Mouse (Mus musculus) midbrain, embryonic 15.5 days (tissue): ENCODE data around the gene Gsto1. TPM values are rescaled to one million over a fixed set of nuclear protein-coding genes. Genes with fewer than 3 reads are reported as not detected.

Experiments
- ATAC-seq: fragments of 200-750 bp; cut with Nextera tagmentation; replicated peaks from 2 replicates; pipeline ENCODE4 v1.8.0; 2017; ENCODE audit warnings: moderate TSS enrichment
- H3K27ac ChIP-seq: fragments of 300-500 bp; sonication (generic); 2 replicates; pipeline ENCODE4 v1.5.1; 2015; ENCODE audit warnings: mild to moderate bottlenecking, inconsistent platforms
- H3K27me3 ChIP-seq: fragments of 300-500 bp; sonication (generic); replicated peaks from 2 replicates; pipeline ENCODE4 v1.6.1; 2015; ENCODE audit warnings: inconsistent platforms
- H3K36me3 ChIP-seq: fragments of 300-500 bp; sonication (generic); replicated peaks from 2 replicates; pipeline ENCODE4 v1.6.1; 2015; ENCODE audit warnings: inconsistent platforms
- H3K4me1 ChIP-seq: fragments of 300-500 bp; sonication (generic); 2 replicates; pipeline ENCODE4 v1.6.1; 2015; ENCODE audit warnings: inconsistent platforms
- H3K4me2 ChIP-seq: fragments of 300-500 bp; sonication (generic); 2 replicates; pipeline ENCODE4 v1.6.1; 2015; ENCODE audit warnings: inconsistent platforms, mild to moderate bottlenecking, moderate library complexity
- H3K4me3 ChIP-seq: fragments of 300-500 bp; sonication (generic); 2 replicates; pipeline ENCODE4 v1.5.1; 2015; ENCODE audit warnings: mild to moderate bottlenecking, inconsistent platforms
- H3K9ac ChIP-seq: fragments of 300-500 bp; sonication (generic); 2 replicates; pipeline ENCODE4 v1.6.1; 2015; ENCODE audit warnings: mild to moderate bottlenecking, inconsistent platforms
- H3K9me3 ChIP-seq: fragments of 300-500 bp; sonication (generic); 2 replicates; pipeline ENCODE4 v1.6.1; 2016; ENCODE audit warnings: inconsistent platforms
- WGBS: fragments of 180-500 bp; shearing (Covaris S2); methylation state at CpG from one replicate; pipeline ENCODE4 v1.1.7; 2015; ENCODE audit warnings: mixed read lengths; 5-methylcytosine and 5-hydroxymethylcytosine counted together
- polyA plus RNA-seq: library from polyadenylated mRNA; unstranded; fragments of >200 nt; fragmentation: Nextera tagmentation; extraction: Ambion mirVana; gene quantifications from 2 replicates; pipeline ENCODE4 v1.2.1, GENCODE M21; 2015

Gene Gsto1
- polyA plus RNA-seq, 1 experiment from 2014 or later, result 136 TPM

DNA sequence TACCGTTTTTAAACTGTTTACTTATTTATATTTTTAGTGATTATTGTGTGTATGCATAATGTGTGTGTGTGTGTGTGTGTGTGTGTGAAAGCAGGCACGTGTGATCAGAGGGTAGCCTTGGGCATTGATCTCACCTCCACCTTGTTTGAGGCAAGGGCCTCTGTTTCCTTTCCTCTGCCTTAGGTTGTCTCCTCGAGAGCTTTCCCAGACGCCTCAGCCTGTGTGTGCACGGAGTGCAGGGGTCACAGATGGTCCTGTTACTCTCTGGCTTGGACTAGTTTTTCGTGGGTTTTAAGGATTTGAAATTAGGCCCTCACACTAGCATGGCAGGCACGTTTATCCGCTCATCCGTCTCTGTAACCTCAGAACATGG lies 28.1 kb downstream of the Gsto1 start:
- no peaks in the 10 kb centered on the region for H3K36me3 ChIP-seq
- peak; percentile 48 for ATAC-seq
- H3K9ac ChIP-seq, result no peak overlapping the region
- 63% methylated on average over 9 of the region's 9 CpGs for WGBS
- H3K27me3 ChIP-seq, result no peaks in the 10 kb centered on the region
- no peaks in the 10 kb centered on the region; the same call in 1 of the 2 replicates for H3K4me1 ChIP-seq
- no peak overlapping the region for H3K4me2 ChIP-seq
- no peak overlapping the region for H3K4me3 ChIP-seq
- H3K27ac ChIP-seq, result no peak overlapping the region
- H3K9me3 ChIP-seq, result no peaks in the 10 kb centered on the region

DNA sequence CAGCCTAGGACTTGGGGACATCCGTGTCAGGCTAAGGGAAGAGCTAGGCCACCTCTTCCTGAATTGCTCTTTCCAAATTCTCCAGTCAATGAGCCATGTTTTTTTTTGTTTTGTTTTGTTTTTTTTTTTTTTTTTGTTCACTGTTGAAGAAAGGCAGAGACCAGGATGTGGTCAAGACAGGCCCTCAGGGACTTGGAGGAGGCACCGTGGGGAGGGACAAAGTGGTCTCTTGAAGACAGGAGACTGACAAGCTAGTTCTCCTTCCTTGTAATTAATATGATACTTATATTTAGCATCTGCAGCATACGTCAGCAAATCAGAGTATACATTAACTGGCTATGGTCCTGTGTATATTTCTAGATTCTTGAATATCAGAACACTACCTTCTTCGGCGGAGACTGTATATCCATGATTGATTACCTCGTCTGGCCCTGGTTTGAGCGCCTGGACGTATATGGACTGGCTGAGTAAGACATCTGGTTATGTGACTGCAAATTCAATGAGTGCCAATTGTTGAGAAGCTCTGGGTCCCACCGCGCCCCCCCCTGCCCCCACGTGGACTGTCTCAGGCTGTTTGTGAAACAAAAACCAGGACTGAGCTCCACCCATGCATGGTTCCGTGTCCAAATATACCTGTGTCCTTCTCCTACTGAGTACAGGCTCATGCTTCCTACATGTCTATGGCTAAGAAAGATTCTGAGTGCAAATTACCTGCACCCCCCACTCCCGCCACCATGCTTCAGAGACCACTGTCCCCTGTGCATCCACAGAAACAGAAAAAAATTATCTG lies 29.7 kb downstream of the Gsto1 start:
- Histone ChIP-seq H3K27ac (no peak overlapping the region), H3K4me2 (no peak overlapping the region), H3K9me3 (no peaks in the 10 kb centered on the region), H3K36me3 (no peaks in the 10 kb centered on the region), H3K4me3 (no peak overlapping the region), H3K9ac (no peak overlapping the region), H3K4me1 (no peaks in the 10 kb centered on the region; the same call in 1 of the 2 replicates), H3K27me3 (no peaks in the 10 kb centered on the region)
- 83% methylated on average over 13 of the region's 13 CpGs for WGBS
- ATAC-seq, result no peak

DNA sequence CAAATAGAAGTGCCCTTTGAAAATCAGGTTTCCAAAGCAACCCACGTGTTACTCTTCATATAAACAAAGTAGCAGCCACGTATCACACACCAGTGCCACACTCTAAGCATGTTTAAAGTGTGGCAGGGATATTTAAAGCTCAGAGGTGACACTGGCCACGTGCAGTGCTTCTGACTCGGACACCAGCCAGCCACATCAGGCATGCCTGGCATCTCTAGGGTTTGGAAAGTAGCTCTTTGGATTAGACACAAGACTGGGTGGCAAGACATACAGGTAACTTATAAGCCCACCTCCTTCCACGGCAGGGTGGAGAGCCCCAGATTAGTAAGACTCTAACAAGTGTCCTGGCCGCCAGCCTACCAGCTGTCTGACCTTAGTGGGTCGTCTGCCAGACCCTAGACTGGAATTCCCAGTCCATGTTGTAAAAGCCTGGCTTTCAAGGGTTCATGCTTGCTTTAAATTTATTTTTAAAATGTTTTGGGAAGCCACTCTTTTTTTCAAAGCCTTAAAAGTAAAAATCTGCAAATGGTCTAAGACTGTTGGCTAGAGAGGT lies 30.5 kb downstream of the Gsto1 start:
- Histone ChIP-seq H3K27me3 (no peaks in the 10 kb centered on the region), H3K9me3 (no peaks in the 10 kb centered on the region), H3K36me3 (no peaks in the 10 kb centered on the region), H3K27ac (no peak overlapping the region), H3K9ac (no peak overlapping the region), H3K4me2 (no peak overlapping the region), H3K4me3 (no peak overlapping the region), H3K4me1 (no peaks in the 10 kb centered on the region; the same call in 1 of the 2 replicates)
- no peak for ATAC-seq
- 73% methylated on average over 7 of the region's 7 CpGs for WGBS

DNA sequence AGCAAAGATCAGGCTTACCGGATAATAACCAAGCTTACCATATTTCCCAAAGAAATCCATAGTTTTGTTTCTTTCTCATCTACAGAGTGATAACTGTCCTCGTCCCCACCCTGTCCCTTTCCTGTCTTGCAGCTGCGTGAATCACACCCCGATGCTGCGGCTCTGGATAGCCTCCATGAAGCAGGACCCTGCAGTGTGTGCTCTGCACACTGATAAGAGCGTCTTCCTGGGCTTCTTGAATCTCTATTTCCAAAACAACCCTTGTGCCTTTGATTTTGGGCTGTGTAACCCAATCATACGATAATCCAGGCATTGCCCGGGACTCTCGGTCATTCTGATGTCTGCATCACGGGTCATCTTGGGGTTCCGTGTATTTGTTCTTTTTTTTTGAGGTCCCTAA lies 31.1 kb downstream of the Gsto1 start:
- WGBS, result 86% methylated on average over 11 of the region's 11 CpGs
- Histone ChIP-seq H3K4me2 (no peak overlapping the region), H3K27ac (no peak overlapping the region), H3K9me3 (no peaks in the 10 kb centered on the region), H3K27me3 (no peaks in the 10 kb centered on the region), H3K4me1 (no peaks in the 10 kb centered on the region), H3K9ac (no peak overlapping the region), H3K36me3 (no peaks in the 10 kb centered on the region), H3K4me3 (no peak overlapping the region)
- no peak for ATAC-seq

DNA sequence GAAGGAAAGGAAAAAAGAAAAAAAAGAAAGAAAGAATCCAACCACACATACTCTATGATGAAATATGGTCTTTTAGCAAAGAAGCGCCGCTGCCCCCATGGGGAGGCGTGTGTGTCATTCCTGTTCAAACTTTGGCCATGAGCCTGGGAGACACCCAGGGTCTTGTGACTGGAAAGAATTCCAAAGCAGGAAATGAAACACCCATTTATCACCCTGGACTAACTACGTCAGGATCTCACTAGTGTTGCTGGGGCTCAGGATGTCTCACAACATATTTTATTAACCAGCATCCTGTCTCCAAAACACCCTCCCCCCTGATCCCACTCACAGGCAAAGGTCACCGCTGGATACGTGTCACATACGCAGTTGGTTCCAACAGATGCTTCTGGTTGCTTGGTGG lies 31.8 kb downstream of the Gsto1 start:
- Histone ChIP-seq H3K36me3 (no peaks in the 10 kb centered on the region), H3K9ac (no peak overlapping the region), H3K27ac (no peak overlapping the region), H3K27me3 (no peaks in the 10 kb centered on the region), H3K9me3 (no peaks in the 10 kb centered on the region), H3K4me2 (no peak overlapping the region), H3K4me3 (no peak overlapping the region), H3K4me1 (no peaks in the 10 kb centered on the region)
- 90% methylated on average over 7 of the region's 7 CpGs for WGBS
- no peak for ATAC-seq

DNA sequence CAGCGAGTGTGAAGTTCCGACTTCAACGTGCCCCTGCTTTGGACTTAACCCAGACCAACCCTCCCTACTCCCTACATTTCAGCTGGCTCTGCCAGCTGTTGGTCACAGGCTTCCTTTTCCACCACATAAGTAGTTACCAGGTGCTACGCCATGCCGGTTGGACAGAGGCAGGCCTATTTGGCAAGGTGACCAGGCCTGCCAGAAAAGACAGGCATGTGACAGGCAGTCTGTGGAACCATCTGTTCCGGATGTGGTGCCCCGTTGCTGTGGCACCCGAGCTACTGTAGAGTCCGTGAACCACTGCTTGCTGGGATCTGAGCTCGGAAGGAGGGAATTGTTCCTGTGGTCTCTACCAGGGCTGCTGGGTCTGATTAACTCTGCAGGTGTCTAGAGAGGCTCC lies 32.6 kb downstream of the Gsto1 start:
- Histone ChIP-seq H3K4me2 (no peak overlapping the region), H3K9me3 (no peaks in the 10 kb centered on the region), H3K4me3 (no peak overlapping the region), H3K36me3 (no peaks in the 10 kb centered on the region), H3K27me3 (no peaks in the 10 kb centered on the region), H3K9ac (no peak overlapping the region), H3K4me1 (no peaks in the 10 kb centered on the region), H3K27ac (no peak overlapping the region)
- 85% methylated on average over 10 of the region's 10 CpGs for WGBS
- ATAC-seq, result no peak

DNA sequence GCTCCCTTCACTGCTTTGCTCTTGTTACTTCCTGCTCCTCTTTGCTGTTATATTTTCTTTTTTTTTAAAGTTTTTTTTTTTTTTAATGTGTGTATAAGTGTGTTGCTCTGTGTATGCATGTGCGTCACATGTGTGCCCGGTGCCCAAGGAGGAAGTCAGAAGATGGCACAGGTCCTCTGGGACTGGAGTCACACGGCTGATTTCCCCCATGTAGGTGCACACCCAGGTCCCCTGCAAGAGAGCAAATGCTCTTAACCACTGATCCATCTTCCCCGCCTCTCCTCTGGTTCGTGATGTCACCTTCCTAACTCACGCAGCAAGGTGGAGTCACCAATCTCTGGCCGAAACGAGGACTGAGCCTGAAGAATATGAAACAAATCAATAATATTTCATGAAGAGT lies 33.3 kb downstream of the Gsto1 start:
- Histone ChIP-seq H3K4me3 (no peak overlapping the region), H3K36me3 (no peaks in the 10 kb centered on the region), H3K27ac (no peak overlapping the region), H3K4me1 (no peaks in the 10 kb centered on the region), H3K9ac (no peak overlapping the region), H3K9me3 (no peaks in the 10 kb centered on the region), H3K27me3 (no peaks in the 10 kb centered on the region), H3K4me2 (no peak overlapping the region)
- WGBS, result 92% methylated on average over 8 of the region's 8 CpGs
- ATAC-seq, result no peak

DNA sequence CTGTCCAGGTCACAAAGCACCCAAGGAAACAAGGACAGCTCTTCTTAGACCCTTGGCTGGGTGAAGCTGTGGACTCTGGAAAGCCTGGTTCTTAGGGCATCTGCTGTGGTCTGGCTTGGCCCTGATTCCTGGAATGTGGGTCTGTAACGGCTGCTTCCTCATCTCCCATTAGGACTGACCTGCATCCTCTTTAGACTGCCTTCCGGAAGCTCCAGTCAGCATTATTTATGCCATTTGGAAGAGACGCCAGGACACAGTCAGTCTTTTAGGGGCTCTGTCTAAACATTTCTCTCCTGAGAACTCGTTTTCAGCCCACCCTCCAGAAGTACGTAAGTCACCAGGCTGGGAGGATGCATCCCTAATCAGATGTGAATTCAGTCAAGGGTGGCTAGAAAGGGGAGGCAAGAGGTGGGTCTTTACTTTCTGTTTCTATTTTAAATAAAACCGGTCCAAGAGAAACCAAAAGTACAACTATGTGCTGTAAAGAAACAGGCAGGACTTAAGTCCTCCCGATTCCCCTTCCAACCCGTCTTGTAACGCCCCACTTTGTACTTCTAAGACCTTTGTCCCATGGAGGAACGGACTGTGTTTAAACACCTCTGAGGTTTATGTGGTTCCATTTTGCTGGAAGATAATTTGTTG lies 35.8 kb downstream of the Gsto1 start:
- Histone ChIP-seq H3K9me3 (no peaks in the 10 kb centered on the region), H3K36me3 (no peaks in the 10 kb centered on the region), H3K9ac (no peak overlapping the region), H3K4me3 (no peak overlapping the region), H3K27ac (no peak overlapping the region), H3K27me3 (no peaks in the 10 kb centered on the region), H3K4me1 (no peaks in the 10 kb centered on the region), H3K4me2 (no peak overlapping the region)
- no peak for ATAC-seq
- 73% methylated on average over 10 of the region's 10 CpGs for WGBS

DNA sequence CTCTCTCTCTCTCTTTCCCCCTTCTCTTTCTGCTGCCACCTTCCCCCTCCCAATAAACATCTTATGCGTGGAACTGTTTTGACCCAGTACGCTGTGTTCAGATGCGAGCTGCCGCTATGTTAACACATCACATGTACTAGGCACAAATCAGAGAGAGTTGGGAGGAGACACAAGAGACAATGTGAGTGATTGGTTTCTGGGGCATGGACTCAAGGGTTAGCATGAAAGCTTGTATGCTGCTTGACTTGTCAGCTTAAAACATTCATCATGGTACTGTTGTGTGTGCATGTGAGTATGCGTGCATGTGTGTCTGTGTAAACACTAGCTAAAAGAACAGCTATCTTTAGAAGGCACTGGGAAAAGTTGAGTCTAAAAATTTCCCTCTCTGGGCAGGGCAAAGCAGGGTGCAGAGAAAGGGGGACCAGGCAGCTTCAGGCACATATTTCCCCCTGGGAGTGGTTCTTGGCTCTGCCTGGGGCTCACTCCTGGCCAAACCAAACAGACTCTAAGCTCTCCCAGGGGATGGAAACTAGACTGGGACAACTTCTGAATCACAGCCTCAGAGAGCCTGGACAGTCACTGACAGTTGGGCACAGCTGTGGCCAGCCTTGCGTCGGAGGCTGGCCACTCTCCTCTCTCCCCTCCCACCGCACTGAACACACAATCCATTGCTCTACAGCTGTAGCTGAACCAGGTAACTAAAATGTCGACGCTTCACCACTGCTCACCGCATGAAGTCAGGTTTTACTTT lies 37.0 kb downstream of the Gsto1 start:
- ATAC-seq, result no peak
- Histone ChIP-seq H3K27ac (no peak overlapping the region), H3K9ac (no peak overlapping the region), H3K36me3 (no peaks in the 10 kb centered on the region), H3K27me3 (no peaks in the 10 kb centered on the region), H3K4me2 (no peak overlapping the region), H3K4me3 (no peak overlapping the region), H3K9me3 (no peaks in the 10 kb centered on the region), H3K4me1 (no peaks in the 10 kb centered on the region)
- WGBS, result 82% methylated on average over 11 of the region's 11 CpGs

DNA sequence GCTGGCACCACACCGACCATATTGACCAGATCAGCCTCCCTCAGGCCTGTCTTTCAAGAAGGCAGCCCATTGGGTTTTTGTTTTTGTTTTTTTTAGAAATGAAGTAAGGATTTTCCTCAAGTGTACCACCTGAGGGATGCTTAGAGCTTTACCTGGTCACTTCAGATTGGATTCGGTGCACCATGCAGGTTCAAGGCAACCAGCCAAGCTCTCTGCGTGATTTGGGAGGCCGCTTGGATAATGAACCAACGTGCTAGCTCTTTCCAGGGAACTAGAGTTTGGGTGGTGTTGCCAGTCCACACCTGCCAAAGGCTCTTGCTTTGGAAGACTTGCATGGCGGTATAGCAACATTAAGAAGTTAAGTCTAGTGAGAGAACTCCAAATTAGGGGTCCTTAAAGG lies 38.3 kb downstream of the Gsto1 start:
- WGBS, result 96% methylated on average over 6 of the region's 6 CpGs
- no peak overlapping the region for H3K4me2 ChIP-seq
- no peak for ATAC-seq
- H3K4me3 ChIP-seq, result no peak overlapping the region
- H3K9ac ChIP-seq, result no peak overlapping the region
- H3K27me3 ChIP-seq, result no peaks in the 10 kb centered on the region
- no peaks in the 10 kb centered on the region for H3K4me1 ChIP-seq
- H3K9me3 ChIP-seq, result no peaks in the 10 kb centered on the region
- H3K27ac ChIP-seq, result no peak overlapping the region
- H3K36me3 ChIP-seq, result peaks cover 5% of the 10 kb centered on the region; the same call in 1 of the 2 replicates

DNA sequence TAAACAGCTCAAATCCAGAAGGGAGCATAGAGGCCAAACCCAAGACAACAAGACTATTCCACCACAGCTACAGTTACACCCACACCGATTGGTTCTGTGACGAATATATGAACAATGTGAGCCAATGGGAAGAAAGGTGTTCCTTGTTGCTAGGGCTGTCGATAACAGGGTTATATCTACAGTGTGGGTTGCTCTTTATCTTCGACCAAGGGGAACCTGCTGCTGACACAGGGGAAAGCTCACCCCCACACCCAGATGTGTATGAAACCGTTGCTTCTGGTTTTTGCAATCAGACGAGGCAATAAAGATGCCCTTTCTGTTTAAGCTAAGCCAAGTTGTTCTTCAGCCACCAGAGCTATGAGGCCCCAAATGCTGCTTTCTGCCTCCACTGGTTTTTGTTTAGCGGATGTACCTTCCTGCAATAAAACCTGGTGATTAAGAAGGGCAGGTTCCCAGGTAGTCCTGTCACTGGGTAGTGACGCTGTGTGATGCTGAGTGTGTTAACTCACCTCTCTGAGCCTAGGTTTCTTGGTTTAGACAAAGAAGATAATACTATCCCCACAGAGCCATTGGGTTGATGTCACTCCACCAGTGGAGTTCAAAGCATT lies 43.8 kb downstream of the Gsto1 start:
- Histone ChIP-seq H3K9ac (no peak overlapping the region), H3K4me2 (no peak overlapping the region), H3K27me3 (no peaks in the 10 kb centered on the region), H3K4me1 (no peaks in the 10 kb centered on the region; the same call in 1 of the 2 replicates), H3K36me3 (peaks cover 5% of the 10 kb centered on the region; the same call in 1 of the 2 replicates), H3K27ac (no peak overlapping the region), H3K9me3 (no peaks in the 10 kb centered on the region), H3K4me3 (no peak overlapping the region)
- 92% methylated on average over 8 of the region's 8 CpGs for WGBS
- ATAC-seq, result no peak

DNA sequence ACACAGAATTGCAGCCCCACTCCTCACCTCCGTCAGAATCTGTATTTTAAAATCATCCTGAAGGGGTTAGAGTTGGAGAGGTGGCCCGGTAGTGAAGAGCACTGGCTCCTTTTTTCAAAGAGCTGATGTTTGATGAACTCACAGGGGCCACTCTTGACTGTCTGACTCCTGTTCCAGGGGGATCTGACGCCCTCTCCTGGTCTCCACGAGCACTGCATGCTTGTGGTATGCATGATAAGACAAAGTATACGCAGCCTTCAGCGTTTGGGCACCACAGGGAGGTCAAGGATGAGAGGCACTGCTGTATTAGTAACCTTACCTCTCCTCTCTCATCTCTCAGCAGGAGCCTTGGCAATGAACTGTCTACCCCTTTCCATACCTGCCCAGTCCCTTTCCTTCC lies 45.2 kb downstream of the Gsto1 start:
- Histone ChIP-seq H3K36me3 (peaks cover 5% of the 10 kb centered on the region; the same call in 1 of the 2 replicates), H3K4me2 (no peak overlapping the region), H3K4me3 (no peak overlapping the region), H3K9ac (no peak overlapping the region), H3K27ac (no peak overlapping the region), H3K9me3 (no peaks in the 10 kb centered on the region), H3K4me1 (no peaks in the 10 kb centered on the region; the same call in 1 of the 2 replicates), H3K27me3 (no peaks in the 10 kb centered on the region)
- no peak for ATAC-seq
- WGBS, result 67% methylated on average over 6 of the region's 6 CpGs
